Mouse (Mus musculus) embryonic facial prominence, embryonic 12.5 days (tissue): Measurements from ENCODE around the gene Sirt2. TPM values are rescaled to one million over a fixed set of nuclear protein-coding genes. Genes with fewer than 3 reads are reported as not detected.

Source experiments
- ATAC-seq: fragments of 200-750 bp; cut with Nextera tagmentation; 2 replicates; pipeline ENCODE4 v1.8.0; 2017; ENCODE audit not compliant: insufficient number of reproducible peaks, insufficient read depth, low FRiP score, low TSS enrichment
- H3K27ac ChIP-seq: fragments of 300-500 bp; sonication (generic); 2 replicates; pipeline ENCODE4 v1.5.1; 2016; ENCODE audit warnings: mild to moderate bottlenecking
- H3K27me3 ChIP-seq: fragments of 300-500 bp; sonication (generic); 2 replicates; pipeline ENCODE4 v1.6.1; 2016; ENCODE audit warnings: mild to moderate bottlenecking, moderate library complexity
- H3K36me3 ChIP-seq: fragments of 300-500 bp; sonication (generic); 2 replicates; pipeline ENCODE4 v1.6.1; 2016; ENCODE audit warnings: mild to moderate bottlenecking
- H3K4me1 ChIP-seq: fragments of 300-500 bp; sonication (generic); 2 replicates; pipeline ENCODE4 v1.6.1; 2016
- H3K4me2 ChIP-seq: fragments of 300-500 bp; sonication (generic); replicated peaks from 2 replicates; pipeline ENCODE4 v1.6.1; 2016; ENCODE audit warnings: mild to moderate bottlenecking, moderate library complexity
- H3K4me3 ChIP-seq: fragments of 300-500 bp; sonication (generic); 2 replicates; pipeline ENCODE4 v1.5.1; 2016; ENCODE audit warnings: mild to moderate bottlenecking
- H3K9ac ChIP-seq: fragments of 300-500 bp; sonication (generic); 2 replicates; pipeline ENCODE4 v1.6.1; 2016; ENCODE audit warnings: mild to moderate bottlenecking, moderate library complexity
- H3K9me3 ChIP-seq: fragments of 300-500 bp; sonication (generic); 2 replicates; pipeline ENCODE4 v1.6.1; 2016; ENCODE audit warnings: mild to moderate bottlenecking, moderate library complexity
- whole genome bisulfite sequencing: fragments of 180-500 bp; shearing (Covaris S2); methylation state at CpG from one replicate; pipeline ENCODE4 v1.1.7; 2016; 5-methylcytosine and 5-hydroxymethylcytosine counted together
- polyA plus RNA-seq: library from polyadenylated mRNA; unstranded; fragments of >200 nt; fragmentation: Nextera tagmentation; extraction: Ambion mirVana; gene quantifications from 2 replicates; pipeline ENCODE4 v1.2.1, GENCODE M21; 2016

The Sirt2 gene
- polyA plus RNA-seq, 1 experiment from 2014 or later = 76.1 TPM

DNA sequence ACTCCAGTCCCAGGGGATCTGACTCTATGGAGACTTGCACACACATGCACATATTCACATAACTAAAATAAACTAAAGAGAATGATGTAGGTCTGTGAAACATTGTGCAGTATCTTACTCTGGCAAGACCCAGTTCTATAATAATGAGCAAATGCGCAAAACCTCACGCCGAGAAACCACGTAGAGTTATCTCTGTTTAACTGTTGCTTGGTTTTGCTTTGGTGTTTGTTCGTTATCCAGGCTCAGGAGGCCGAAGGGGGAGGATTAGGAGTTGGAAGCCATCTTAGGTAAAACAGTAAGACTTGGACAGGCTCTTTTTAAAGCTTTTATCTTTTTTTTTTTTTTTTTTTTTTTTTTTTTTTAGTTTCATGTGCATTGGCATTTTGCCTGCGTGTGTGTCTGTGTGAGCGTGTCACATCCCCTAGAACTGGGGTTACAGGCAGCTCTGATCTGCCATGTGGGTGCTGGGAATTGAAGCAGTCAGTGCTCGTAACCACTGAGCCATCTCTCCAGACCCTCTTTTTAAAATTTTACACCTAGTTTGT lies 3.0 kb downstream of the Sirt2 start:
- H3K4me2 ChIP-seq = no peak overlapping the region
- no peak for ATAC-seq
- no peak overlapping the region for H3K4me3 ChIP-seq
- H3K27me3 ChIP-seq = no peaks in the 10 kb centered on the region
- no peak overlapping the region for H3K27ac ChIP-seq
- H3K9me3 ChIP-seq = no peaks in the 10 kb centered on the region
- WGBS = 92% methylated on average over 9 of the region's 9 CpGs
- peaks cover 12% of the 10 kb centered on the region for H3K4me1 ChIP-seq
- H3K9ac ChIP-seq = no peak overlapping the region
- 0 out of 2 replicates have a peak, but pooled peaks cover 11% of the 10 kb centered on the region for H3K36me3 ChIP-seq

DNA sequence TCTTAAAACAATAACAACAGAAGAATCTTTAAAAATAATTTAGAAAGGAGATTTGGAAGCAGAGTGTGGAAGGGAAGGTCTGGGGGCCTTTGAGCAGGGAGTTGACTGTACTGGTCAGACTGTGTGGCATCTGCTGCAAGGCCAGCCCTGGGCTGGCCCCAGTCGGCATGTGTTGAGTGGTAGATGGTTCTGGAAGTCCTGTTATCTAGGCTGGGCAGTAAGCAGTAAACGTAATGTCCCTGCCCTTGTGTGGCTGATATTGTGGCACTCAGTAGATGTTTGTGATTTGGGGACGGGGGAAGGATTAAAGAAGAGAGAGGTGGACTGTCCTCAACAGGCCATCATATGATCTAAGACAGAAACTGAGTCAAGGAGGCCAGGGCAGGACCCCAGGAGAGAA lies 3.8 kb downstream of the Sirt2 start:
- no peak for ATAC-seq
- 84% methylated on average over 3 of the region's 3 CpGs for WGBS

GRCm38 (mm10) chr7:28771867-28772266 lies 5.3 kb downstream of the Sirt2 start:
- H3K4me1 ChIP-seq = peaks cover 6% of the 10 kb centered on the region
- 91% methylated on average over 11 of the region's 11 CpGs for WGBS
- no peaks in the 10 kb centered on the region for H3K27me3 ChIP-seq
- H3K27ac ChIP-seq = no peak overlapping the region
- no peak overlapping the region for H3K4me3 ChIP-seq
- no peak for ATAC-seq
- no peaks in the 10 kb centered on the region for H3K9me3 ChIP-seq
- no peak overlapping the region for H3K9ac ChIP-seq
- H3K36me3 ChIP-seq = peaks cover 25% of the 10 kb centered on the region
- H3K4me2 ChIP-seq = no peak overlapping the region

More for the DNA sequence above, 3.8 kb downstream of the Sirt2 start:
- no peak overlapping the region for H3K4me2 ChIP-seq
- H3K4me3 ChIP-seq = no peak overlapping the region
- no peak overlapping the region for H3K9ac ChIP-seq
- H3K27me3 ChIP-seq = no peaks in the 10 kb centered on the region
- H3K36me3 ChIP-seq = peaks cover 13% of the 10 kb centered on the region; the same call in 1 of the 2 replicates
- no peak overlapping the region for H3K27ac ChIP-seq
- peaks cover 11% of the 10 kb centered on the region for H3K4me1 ChIP-seq
- H3K9me3 ChIP-seq = no peaks in the 10 kb centered on the region

- ATAC-seq = no peak
- Histone ChIP-seq H3K36me3 (peaks cover 28% of the 10 kb centered on the region), H3K27ac (0 out of 2 replicates have a peak overlapping the region, but pooled peaks have one; percentile 41), H3K9ac (no peak overlapping the region), H3K27me3 (no peaks in the 10 kb centered on the region), H3K9me3 (no peaks in the 10 kb centered on the region), H3K4me2 (no peak overlapping the region), H3K4me3 (no peak overlapping the region), H3K4me1 (no peaks in the 10 kb centered on the region)
- WGBS = 60% methylated on average over 3 of the region's 3 CpGs
Measured at GRCm38 (mm10) chr7:28773163-28773562, 6.6 kb downstream of the Sirt2 start.

- Histone ChIP-seq H3K27ac (peak overlapping the region; percentile 59; the same call in 1 of the 2 replicates), H3K36me3 (peaks cover 34% of the 10 kb centered on the region), H3K4me2 (no peak overlapping the region), H3K27me3 (no peaks in the 10 kb centered on the region), H3K4me3 (no peak overlapping the region), H3K9me3 (no peaks in the 10 kb centered on the region), H3K9ac (no peak overlapping the region), H3K4me1 (no peaks in the 10 kb centered on the region)
- ATAC-seq = no peak
- 41% methylated on average over 12 of the region's 12 CpGs for WGBS
Measured at GRCm38 (mm10) chr7:28774164-28774563, 7.6 kb downstream of the Sirt2 start.

DNA sequence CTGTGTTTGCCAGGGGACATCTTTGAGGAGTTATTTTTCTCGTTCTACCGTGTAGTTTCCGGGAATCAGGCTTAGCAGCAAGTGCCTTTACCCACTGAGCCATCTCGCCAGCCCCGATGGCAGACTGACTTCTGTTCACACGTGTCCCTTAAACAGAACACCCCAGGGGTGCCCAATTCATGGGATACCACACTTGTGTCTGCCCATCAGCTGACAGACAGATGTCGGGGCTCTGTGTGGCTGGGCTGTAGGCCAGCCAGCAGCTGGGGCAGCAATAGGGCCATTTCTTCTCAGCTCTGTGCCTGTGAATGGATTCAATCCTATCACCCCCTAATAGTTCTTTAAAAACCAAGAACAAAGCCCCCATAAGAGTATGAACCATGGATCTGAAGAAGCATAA lies 8.6 kb downstream of the Sirt2 start:
- 86% methylated on average over 7 of the region's 7 CpGs for WGBS
- Histone ChIP-seq H3K36me3 (peaks cover 34% of the 10 kb centered on the region), H3K4me2 (no peak overlapping the region), H3K4me1 (peaks cover under 1% of the 10 kb centered on the region), H3K9ac (no peak overlapping the region), H3K27ac (no peak overlapping the region), H3K9me3 (no peaks in the 10 kb centered on the region), H3K27me3 (no peaks in the 10 kb centered on the region), H3K4me3 (no peak overlapping the region)
- no peak for ATAC-seq

- 85% methylated on average over 9 of the region's 9 CpGs for WGBS
- H3K27ac ChIP-seq = no peak overlapping the region
- no peaks in the 10 kb centered on the region for H3K27me3 ChIP-seq
- ATAC-seq = no peak
- peaks cover 39% of the 10 kb centered on the region for H3K36me3 ChIP-seq
- H3K4me1 ChIP-seq = peaks cover 5% of the 10 kb centered on the region
- no peak overlapping the region for H3K9ac ChIP-seq
- H3K4me3 ChIP-seq = no peak overlapping the region
- no peaks in the 10 kb centered on the region for H3K9me3 ChIP-seq
- no peak overlapping the region for H3K4me2 ChIP-seq
Measured at GRCm38 (mm10) chr7:28778825-28779224, 12.3 kb downstream of the Sirt2 start.

DNA sequence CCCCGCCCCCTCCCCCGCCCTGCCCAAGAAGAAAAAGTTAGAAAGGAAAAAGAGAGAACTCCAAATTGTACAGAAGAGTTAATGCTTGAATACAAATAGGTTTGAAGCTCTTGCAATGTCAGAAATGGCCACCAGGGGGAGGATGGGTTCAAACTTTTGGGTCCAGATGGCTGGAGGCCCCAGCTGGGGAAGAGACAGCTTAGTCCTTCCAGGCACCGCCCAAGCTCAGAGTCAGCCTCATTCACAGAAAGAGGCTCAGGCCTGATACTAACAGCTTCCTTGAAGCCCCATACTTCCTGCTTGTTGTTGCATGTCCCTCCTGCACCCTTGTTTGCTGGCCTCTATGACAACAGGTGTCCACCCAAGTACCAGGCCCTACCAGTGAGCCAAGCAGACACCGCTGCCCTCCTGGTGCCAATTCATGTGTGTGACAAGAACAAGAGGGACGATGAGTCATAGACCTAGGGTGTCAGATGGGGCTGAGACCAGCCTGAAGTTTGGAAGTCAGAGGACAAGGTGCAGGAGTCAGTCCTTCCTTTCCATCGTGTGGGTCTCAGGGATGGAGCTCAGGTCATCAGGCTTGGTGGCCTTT lies 13.6 kb downstream of the Sirt2 start:
- Histone ChIP-seq H3K36me3 (peaks cover 34% of the 10 kb centered on the region), H3K9me3 (no peaks in the 10 kb centered on the region), H3K4me2 (no peak overlapping the region), H3K27me3 (no peaks in the 10 kb centered on the region), H3K4me3 (no peak overlapping the region), H3K4me1 (peaks cover 5% of the 10 kb centered on the region), H3K9ac (peak overlapping the region; percentile 22; the same call in 1 of the 2 replicates), H3K27ac (no peak overlapping the region)
- 48% methylated on average over 6 of the region's 6 CpGs for WGBS
- no peak for ATAC-seq

- Histone ChIP-seq H3K9me3 (no peaks in the 10 kb centered on the region), H3K27ac (no peak overlapping the region), H3K4me3 (no peak overlapping the region), H3K9ac (0 out of 2 replicates have a peak overlapping the region, but pooled peaks have one; percentile 22), H3K4me2 (no peak overlapping the region), H3K36me3 (peaks cover 36% of the 10 kb centered on the region), H3K27me3 (no peaks in the 10 kb centered on the region), H3K4me1 (peaks cover 5% of the 10 kb centered on the region)
- WGBS = 79% methylated on average over 7 of the region's 7 CpGs
- no peak for ATAC-seq
Measured at GRCm38 (mm10) chr7:28780857-28781256, 14.3 kb downstream of the Sirt2 start.

DNA sequence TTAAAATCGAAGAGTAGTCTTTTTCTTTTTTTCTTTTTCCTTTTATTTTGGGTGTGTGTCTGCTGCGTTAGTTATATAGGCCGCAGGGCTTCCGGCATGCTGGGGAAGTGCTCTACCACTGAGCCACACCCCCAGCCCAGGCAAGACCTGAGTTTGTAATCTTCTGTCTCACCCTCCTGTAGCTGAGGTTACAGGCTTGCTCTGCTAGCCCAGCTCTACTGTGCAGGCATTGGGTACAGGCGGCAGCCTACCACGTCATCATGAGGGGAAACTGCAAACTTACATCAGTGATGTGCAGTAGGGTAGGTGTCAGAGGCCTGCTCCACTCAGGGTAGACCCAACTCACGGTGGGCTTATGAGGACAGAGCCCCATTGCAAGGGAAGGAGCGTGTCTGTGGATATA lies 14.7 kb downstream of the Sirt2 start:
- H3K27ac ChIP-seq = no peak overlapping the region
- 92% methylated on average over 8 of the region's 8 CpGs for WGBS
- no peak for ATAC-seq
- no peaks in the 10 kb centered on the region for H3K9me3 ChIP-seq
- H3K36me3 ChIP-seq = peaks cover 35% of the 10 kb centered on the region
- no peaks in the 10 kb centered on the region for H3K27me3 ChIP-seq
- peaks cover 5% of the 10 kb centered on the region for H3K4me1 ChIP-seq
- H3K4me2 ChIP-seq = no peak overlapping the region
- no peak overlapping the region for H3K4me3 ChIP-seq
- H3K9ac ChIP-seq = no peak overlapping the region

DNA sequence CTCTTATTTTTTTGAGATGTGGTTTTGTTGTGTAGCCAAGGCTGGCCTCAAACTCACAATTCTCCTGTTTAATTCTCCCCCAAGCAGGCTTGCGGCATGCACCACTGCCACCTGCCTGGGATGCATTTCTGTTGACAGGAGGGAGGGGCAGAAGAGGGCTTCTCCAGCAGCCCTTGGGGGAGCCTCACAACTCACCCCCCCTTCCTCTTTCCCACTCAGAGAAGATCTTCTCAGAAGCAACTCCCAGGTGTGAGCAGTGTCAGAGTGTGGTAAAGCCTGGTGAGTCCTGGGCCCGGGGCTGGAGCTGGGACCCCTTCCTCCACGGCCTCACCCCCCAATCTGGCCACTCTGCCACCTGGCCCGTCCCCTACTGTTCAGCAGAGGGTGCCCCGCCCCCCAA lies 18.6 kb downstream of the Sirt2 start:
- peaks cover 17% of the 10 kb centered on the region for H3K4me1 ChIP-seq
- 82% methylated on average over 5 of the region's 5 CpGs for WGBS
- H3K4me3 ChIP-seq = no peak overlapping the region
- H3K27ac ChIP-seq = 0 out of 2 replicates have a peak overlapping the region, but pooled peaks have one; percentile 13
- H3K27me3 ChIP-seq = no peaks in the 10 kb centered on the region
- ATAC-seq = no peak
- H3K9ac ChIP-seq = no peak overlapping the region
- no peaks in the 10 kb centered on the region for H3K9me3 ChIP-seq
- H3K36me3 ChIP-seq = peaks cover 37% of the 10 kb centered on the region
- H3K4me2 ChIP-seq = no peak overlapping the region

DNA sequence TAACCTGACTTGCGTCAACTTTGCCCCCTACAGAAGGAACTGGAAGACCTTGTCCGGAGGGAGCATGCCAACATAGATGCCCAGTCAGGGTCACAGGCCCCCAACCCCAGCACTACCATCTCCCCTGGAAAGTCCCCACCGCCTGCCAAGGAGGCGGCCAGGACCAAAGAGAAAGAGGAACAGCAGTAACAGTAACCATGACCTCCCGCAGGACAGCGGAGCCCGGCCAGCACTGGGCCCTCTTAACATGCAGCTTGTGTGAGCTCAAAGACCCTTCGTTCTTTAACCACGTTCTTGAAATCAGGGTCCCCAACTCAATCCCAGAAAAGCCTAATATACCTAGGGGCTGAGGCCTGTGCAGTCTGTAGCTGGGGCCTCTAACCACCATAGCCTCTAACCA lies 21.3 kb downstream of the Sirt2 start:
- Histone ChIP-seq H3K27ac (no peak overlapping the region), H3K36me3 (peaks cover 35% of the 10 kb centered on the region), H3K4me1 (peaks cover 14% of the 10 kb centered on the region), H3K4me2 (no peak overlapping the region), H3K4me3 (no peak overlapping the region), H3K27me3 (no peaks in the 10 kb centered on the region), H3K9me3 (no peaks in the 10 kb centered on the region), H3K9ac (no peak overlapping the region)
- no peak for ATAC-seq
- 91% methylated on average over 9 of the region's 9 CpGs for WGBS
